Mouse (Mus musculus): ENCODE measurements at regions not wholly inside any gene's neighbourhood (a gene's known extent, or its start where the extent isn't known, plus 50 kb on each side); places are given as distances from the start of the nearest gene placed in this dataset.
"Not testable (repeated sequence)": the region's sequence is repeated elsewhere in the genome, so short reads cannot be mapped to it uniquely, and the experiment has no call there.

DNA sequence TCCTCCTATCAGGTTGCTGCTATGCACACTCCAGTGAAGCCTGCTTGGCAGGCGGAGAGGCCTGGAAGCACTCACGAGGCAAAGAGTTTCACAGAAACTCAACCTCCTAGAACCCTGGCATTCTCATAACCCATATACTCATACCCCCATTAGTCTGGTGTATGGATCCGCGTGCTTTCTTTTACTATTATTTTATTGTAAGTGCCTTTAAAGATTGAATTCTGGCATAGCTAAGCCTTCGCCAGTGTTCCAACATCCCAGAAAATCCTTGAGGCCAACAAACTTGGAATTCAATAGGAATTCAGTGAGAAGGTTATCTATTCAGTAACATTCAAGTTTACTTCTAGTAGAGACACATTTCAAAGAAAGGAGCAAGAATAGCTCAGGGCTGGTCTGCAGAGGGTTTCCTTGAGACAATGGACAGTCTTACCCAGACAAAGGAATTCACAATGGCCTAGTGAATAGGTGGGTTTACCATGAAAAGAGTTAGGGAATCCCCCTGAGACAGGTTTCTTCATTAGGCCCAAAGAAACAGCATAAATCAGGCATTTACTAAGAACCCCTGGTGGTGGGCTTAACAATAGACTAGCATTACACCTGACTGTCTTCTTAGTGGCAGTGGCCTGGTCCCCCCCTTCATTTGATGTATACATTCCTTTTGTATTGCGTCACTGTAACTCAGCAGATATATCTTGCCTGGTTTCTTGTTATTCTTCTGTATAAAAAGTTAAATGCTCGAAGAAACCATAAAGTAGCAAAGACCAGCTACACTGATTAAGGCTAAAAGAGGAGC lies 80.8 kb upstream of the Gm15446 start:
- not testable (repeated sequence) for DNase-seq (ENCODE audit: low spot score in 2 of 2)

DNA sequence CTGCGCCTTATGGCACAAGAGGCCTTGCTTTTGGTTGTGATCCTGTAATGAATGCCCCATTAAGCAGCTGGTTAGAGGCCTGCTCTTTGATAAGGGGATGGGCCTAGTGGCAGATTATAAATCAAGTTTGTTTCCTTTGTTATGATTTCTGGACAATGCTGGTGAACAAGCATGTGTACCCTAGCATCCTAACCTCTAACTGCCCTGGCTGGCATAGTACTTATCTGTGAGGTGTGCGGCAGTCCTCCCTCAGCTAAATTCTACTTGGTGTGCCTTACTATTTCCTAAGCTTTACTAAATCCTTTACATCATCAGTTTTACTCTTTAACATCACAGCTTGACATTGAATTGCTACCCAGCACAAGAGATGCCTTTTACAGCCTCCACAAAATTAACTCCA lies 79.0 kb upstream of the Gm15446 start:
- DNase-seq (ENCODE audit: low spot score in 2 of 2): not testable (repeated sequence)

DNA sequence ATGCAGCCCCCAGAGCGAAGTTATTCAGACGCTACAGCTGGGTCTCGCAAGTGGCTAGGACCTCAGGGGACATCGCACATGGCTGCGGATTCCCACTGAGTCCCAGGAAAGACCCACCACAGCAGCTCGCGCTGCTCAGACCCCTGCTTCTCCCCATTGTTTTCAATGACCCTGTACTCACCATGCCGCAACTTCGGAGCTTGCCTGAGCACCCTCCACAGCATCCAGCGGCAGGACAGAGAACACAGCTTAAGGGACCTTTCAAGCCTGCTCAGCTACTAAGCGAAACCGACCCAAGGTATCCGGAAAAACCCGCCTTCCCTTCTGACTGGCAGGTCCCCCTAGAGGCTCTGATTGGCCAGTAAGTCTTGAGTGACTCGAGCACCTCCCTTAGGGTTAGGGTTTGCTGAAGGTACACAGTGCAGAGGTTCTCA lies 78.4 kb upstream of the Gm15446 start:
- peak; percentile 44 to 57 for DNase-seq (ENCODE audit: low spot score in 2 of 2)

DNA sequence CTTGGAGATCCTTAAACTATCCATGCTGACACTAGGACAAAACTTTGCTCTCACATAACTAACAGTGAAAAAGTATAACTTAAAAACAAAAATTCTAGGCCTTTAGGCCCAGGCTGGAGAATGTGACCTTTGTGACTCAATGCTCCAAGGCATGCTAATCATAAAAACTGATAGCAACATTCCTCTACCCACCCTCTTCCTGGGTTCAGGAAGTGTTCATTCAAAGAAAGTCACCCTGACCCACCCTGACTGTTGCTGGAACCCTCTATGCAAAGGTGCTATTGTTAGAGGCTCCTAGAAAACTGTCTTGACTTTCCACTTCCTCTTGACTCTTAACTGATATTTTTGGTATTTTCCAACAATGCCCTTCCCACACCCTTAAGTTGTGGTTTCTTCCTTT lies 72.0 kb upstream of the Gm15446 start:
- DNase-seq (ENCODE audit: low spot score in 2 of 2): not testable (repeated sequence)

DNA sequence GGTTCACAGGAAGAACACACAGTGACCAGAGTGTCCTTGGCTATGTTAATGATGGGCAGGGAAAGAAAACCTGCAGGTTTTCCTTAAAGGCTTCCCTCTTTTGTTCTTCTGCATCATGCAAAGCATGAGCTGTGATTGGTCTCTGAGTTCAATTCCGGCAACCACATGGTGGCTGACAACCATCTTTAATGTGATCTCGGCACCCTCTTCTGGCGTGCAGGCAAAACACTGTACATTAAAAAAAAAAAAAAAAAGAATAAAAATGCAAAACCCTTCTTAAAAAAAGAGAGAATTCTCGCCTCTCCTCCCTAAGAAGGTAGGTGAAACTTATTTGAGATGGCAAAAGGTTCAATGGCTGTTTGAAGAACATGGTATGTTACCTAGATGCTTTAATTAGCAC lies 62.8 kb upstream of the Gm15446 start:
- no peak for DNase-seq (ENCODE audit: low spot score in 2 of 2)

DNA sequence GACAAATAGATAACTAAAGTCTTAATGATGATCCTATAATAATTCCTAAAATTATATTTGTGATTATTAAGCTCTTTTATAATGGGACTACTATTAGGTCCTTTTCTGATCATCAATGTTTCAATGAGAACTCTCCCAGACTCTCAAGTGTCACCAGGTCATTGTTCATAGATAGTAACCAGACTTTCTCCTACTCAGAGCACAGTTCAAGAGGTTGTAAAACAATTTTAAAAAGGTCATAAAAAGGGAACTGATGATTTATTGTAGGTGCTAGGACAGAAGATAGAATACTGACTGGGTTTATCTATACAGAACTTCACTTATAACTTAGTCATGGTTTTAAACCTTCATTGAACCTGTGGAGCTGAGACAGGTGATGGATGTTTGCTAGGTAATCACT lies 58.7 kb upstream of the Gm15446 start:
- not testable (repeated sequence) for DNase-seq (ENCODE audit: low spot score in 2 of 2)

DNA sequence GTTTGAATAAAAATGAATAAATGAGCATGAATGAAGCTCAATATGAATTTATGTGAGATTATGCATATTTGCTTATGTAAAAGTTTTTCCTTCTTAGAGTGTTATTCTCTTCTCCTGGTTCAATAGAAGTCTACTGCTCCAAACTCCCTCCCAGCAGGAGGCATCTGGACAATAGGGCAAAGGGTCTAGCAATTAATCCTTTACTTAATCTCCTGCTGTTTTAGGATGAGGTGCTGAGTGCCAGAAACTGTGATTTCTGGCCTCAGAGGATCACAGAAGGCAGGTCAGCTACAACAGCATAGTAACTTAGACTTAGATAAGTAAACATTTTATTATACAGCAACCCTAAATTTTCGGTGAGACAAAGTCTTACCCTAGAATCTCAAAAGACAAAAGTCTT lies 57.6 kb upstream of the Gm15446 start:
- no peak for DNase-seq (ENCODE audit: low spot score in 2 of 2)

DNA sequence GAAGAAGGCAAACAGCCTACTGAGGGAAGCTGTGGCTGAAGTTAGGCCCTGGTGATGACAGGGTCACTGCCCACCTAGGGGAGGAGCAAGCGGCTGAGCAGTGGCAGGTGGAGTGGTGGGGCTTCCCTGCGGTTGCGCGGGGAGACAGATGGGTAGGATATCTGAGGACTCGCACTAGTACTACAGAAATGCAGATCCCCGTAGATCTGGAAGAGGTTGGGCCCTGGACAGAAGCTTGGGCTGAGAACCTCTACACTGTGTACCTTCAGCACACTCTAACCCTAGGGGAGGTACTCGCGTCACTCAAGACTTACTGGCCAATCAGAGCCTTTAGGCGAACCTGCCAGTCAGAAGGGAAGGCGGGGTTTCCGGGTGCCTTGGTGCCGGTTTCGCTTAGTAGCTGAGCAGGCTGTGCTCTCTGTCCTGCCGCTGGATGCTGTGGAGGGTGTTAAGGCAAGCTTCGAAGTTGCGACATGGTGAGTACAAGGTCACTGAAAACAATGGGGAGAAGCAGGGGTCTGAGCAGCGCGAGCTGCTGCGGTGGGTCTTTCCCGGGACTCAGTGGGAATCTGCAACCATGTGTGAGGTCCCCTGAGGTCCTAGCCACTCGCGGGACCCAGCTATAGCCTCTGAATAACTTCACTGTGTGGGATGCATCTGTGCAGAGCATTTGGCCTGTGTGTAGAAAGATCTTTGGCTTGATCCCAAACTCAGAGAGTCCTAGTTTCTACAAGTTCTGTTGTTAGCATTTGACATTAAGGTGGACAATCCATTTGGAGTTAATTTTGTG lies 56.7 kb upstream of the Gm15446 start:
- DNase-seq (ENCODE audit: low spot score in 2 of 2): peak; percentile 80 to 82

DNA sequence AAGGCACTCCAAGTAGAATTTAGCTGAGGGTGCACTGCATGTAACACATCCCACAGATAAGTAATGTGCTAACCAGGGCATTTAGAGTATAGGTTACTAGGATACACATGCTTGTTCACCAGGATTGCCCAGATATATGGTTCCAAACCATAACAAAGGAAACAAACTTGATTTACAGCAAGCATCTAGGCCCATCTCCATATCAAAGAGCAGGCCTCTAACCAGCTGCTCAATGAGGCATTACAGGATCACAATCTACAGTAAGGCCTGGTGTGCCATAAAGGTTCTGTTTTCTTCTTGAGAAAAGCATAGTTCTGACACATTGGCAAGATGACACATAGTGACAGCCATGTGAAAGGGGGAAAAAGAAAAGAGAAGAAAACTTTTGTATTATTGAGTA lies 56.0 kb upstream of the Gm15446 start:
- not testable (repeated sequence) for DNase-seq (ENCODE audit: low spot score in 2 of 2)
